Mouse (Mus musculus): Measurements from ENCODE around the gene Cdk2ap1. TPM values are rescaled to one million over a fixed set of nuclear protein-coding genes. Genes with fewer than 3 reads are reported as not detected.

Gene Cdk2ap1
- polyA plus RNA-seq (2017; shearing (Covaris generic)): 100 to 1,000 TPM; 128 to 136 TPM

DNA sequence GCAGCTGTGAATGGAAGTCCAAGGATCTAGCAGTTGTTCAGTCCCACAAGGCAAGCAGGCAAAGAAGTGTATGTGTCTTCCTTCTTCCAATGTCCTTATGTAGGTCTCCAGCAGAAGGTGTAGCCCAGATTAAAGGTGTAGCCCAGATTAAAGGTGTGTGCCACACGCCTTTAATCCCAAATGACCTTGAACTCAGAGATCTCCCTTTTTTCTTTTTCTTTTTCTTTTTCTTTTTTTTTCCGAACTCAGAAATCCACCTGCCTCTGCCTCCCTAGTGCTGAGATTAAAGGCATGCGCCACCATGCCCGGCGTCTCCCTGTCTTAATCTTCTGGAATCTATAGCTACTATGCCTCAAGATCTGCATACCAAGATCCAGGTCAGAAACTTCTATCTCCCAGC is at the start of gene Cdk2ap1:
Cdk2ap1 (minus strand) TSS at position 101 of the 400 bp plus-strand sequence.

DNA sequence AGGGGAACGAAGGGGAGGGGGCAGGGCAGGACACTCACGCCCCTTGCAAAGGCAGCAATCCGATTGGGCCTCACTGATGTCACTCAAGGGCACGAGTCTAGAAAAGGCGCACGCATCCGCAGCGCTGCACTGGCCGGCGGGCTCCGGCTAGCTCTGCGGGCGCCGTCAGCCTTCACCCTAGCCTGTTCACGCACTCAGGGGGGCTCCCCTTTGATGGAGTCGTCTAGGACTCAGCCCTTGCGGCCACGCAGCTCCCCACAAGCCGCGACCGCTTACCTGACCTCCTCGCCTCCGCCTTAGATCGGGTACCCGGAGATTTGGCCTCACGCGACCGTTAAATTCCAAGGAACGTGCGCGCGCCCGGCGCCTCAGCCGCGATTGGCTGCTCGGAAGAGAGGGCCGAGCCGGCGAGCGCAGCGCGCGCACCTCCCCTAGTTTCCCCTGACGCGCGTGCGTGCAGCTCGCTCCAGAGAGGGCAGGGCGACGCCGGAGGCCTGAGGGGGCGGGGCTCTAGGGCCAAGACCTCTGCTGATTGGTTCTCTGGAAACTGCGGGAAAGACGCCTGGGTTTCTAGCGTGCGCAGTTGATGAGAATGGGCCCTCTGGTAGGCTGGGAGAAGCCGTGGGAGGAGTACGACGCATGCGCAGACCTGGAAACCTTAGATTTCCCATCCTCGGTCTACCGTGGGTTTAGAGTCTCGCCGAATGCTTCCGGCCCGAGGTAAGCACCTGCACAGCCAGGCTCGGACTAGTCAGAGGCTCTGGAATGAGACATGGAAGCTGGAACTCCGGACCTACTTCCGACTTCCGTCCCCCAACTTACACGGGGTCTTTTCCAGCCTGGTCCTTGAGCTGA is 35.1 kb downstream of the Cdk2ap1 start, which contains the start of the genes Mphosph9 and 2810006K23Rik:
Mphosph9 (minus strand) TSS at position 463 of the 855 bp plus-strand sequence.
2810006K23Rik (plus strand) TSS at position 580 of the 855 bp plus-strand sequence.

Other genes starting within 250 kb of the Cdk2ap1 start
- 100 to 1,000 TPM in 1 of 2 experiments, 10 to 100 TPM in 1; 86.3 to 121 TPM for gene Arl6ip4, start 247.0 kb downstream of the Cdk2ap1 start, polyA plus RNA-seq (2017; shearing (Covaris generic))
- gene Pitpnm2, start 113.3 kb downstream of the Cdk2ap1 start, polyA plus RNA-seq (2017; shearing (Covaris generic)): 10 to 100 TPM; 18.4 to 27.2 TPM
- 10 to 100 TPM; 15.8 to 20.1 TPM for gene Mphosph9, start 35.1 kb downstream of the Cdk2ap1 start, polyA plus RNA-seq (2017; shearing (Covaris generic))
- 10 to 100 TPM in 1 of 2 experiments, 1 to 10 TPM in 1; 7.4 to 11.7 TPM for gene 2810006K23Rik, start 35.0 kb downstream of the Cdk2ap1 start, polyA plus RNA-seq (2017; shearing (Covaris generic))
- gene Sbno1, start 62.9 kb upstream of the Cdk2ap1 start, polyA plus RNA-seq (2017; shearing (Covaris generic)): 100 to 1,000 TPM in 1 of 2 experiments, 10 to 100 TPM in 1; 96.8 to 111 TPM
- gene Kmt5a, start 76.8 kb upstream of the Cdk2ap1 start, polyA plus RNA-seq (2017; shearing (Covaris generic)): 10 to 100 TPM; 69.0 to 89.2 TPM
- gene Rilpl2, start 115.3 kb upstream of the Cdk2ap1 start, polyA plus RNA-seq (2017; shearing (Covaris generic)): 100 to 1,000 TPM in 1 of 2 experiments, 10 to 100 TPM in 1; 89.1 to 118 TPM
- gene Snrnp35, start 120.1 kb upstream of the Cdk2ap1 start, polyA plus RNA-seq (2017; shearing (Covaris generic)): 10 to 100 TPM in 1 of 2 experiments, 1 to 10 TPM in 1; 7.0 to 10.3 TPM
- gene Rilpl1, start 168.3 kb upstream of the Cdk2ap1 start, polyA plus RNA-seq (2017; shearing (Covaris generic)): 1 to 10 TPM; 3.0 to 3.1 TPM
- 100 to 1,000 TPM; 488 to 539 TPM for gene Tmed2, start 177.6 kb upstream of the Cdk2ap1 start, polyA plus RNA-seq (2017; shearing (Covaris generic))
- gene Ddx55, start 189.8 kb upstream of the Cdk2ap1 start, polyA plus RNA-seq (2017; shearing (Covaris generic)): 10 to 100 TPM; 15.8 to 18.2 TPM
- 10 to 100 TPM; 40.2 to 63.4 TPM for gene Eif2b1, start 216.0 kb upstream of the Cdk2ap1 start, polyA plus RNA-seq (2017; shearing (Covaris generic))
- gene Gtf2h3, start 216.1 kb upstream of the Cdk2ap1 start, polyA plus RNA-seq (2017; shearing (Covaris generic)): 10 to 100 TPM; 35.1 TPM

Measured in activated CD4-positive, CD25-positive, alpha-beta regulatory T cell (primary cell).